Mouse (Mus musculus) neural tube, embryonic 14.5 days (tissue): Measurements from ENCODE around the gene Slbp. TPM values are rescaled to one million over a fixed set of nuclear protein-coding genes. Genes with fewer than 3 reads are reported as not detected.

Experiments
- ATAC-seq: fragments of 200-750 bp; cut with Nextera tagmentation; 2 replicates; pipeline ENCODE4 v1.8.0; 2017; ENCODE audit warnings: low read depth, mild to moderate bottlenecking, moderate TSS enrichment, moderate library complexity
- H3K27ac ChIP-seq: fragments of 300-500 bp; sonication (generic); 2 replicates; pipeline ENCODE4 v1.5.1; 2014; ENCODE audit warnings: low read depth, mild to moderate bottlenecking, control low read depth, low read length, moderate library complexity, mixed read lengths
- H3K27me3 ChIP-seq: fragments of 300-500 bp; sonication (generic); 2 replicates; pipeline ENCODE4 v1.6.1; 2014; ENCODE audit warnings: low read length; ENCODE audit not compliant: control insufficient read depth, insufficient read depth
- H3K36me3 ChIP-seq: fragments of 300-500 bp; sonication (generic); 2 replicates; pipeline ENCODE4 v1.6.1; 2014; ENCODE audit warnings: low read length, mixed read lengths; ENCODE audit not compliant: control insufficient read depth, insufficient read depth
- H3K4me1 ChIP-seq: fragments of 300-500 bp; sonication (generic); 2 replicates; pipeline ENCODE4 v1.6.1; 2014; ENCODE audit warnings: low read length; ENCODE audit not compliant: control insufficient read depth, insufficient read depth
- H3K4me2 ChIP-seq: fragments of 300-500 bp; sonication (generic); 2 replicates; pipeline ENCODE4 v1.6.1; 2014; ENCODE audit warnings: mild to moderate bottlenecking, low read depth, low read length, control low read depth
- H3K4me3 ChIP-seq: fragments of 300-500 bp; sonication (generic); 2 replicates; pipeline ENCODE4 v1.5.1; 2014; ENCODE audit warnings: low read depth, low read length, control low read depth, mixed read lengths
- H3K9ac ChIP-seq: fragments of 300-500 bp; sonication (generic); replicated peaks from 2 replicates; pipeline ENCODE4 v1.6.1; 2014; ENCODE audit warnings: low read depth, mild to moderate bottlenecking, control low read depth, low read length, mixed read lengths
- H3K9me3 ChIP-seq: fragments of 300-500 bp; sonication (generic); 2 replicates; pipeline ENCODE4 v1.6.1; 2016; ENCODE audit warnings: low read length; ENCODE audit not compliant: control insufficient read depth
- WGBS: fragments of 180-500 bp; shearing (Covaris S2); extraction: QIAGEN DNeasy Blood & Tissue Kit; methylation state at CpG from one replicate; pipeline ENCODE4 v1.1.7; 2014; 5-methylcytosine and 5-hydroxymethylcytosine counted together
- polyA plus RNA-seq: library from polyadenylated mRNA; unstranded; fragments of >200 nt; fragmentation: Nextera tagmentation; extraction: Ambion mirVana; gene quantifications from 2 replicates; pipeline ENCODE4 v1.2.1, GENCODE M21; 2014

The Slbp gene
- polyA plus RNA-seq, 1 experiment from 2014 or later, result 118 TPM

DNA sequence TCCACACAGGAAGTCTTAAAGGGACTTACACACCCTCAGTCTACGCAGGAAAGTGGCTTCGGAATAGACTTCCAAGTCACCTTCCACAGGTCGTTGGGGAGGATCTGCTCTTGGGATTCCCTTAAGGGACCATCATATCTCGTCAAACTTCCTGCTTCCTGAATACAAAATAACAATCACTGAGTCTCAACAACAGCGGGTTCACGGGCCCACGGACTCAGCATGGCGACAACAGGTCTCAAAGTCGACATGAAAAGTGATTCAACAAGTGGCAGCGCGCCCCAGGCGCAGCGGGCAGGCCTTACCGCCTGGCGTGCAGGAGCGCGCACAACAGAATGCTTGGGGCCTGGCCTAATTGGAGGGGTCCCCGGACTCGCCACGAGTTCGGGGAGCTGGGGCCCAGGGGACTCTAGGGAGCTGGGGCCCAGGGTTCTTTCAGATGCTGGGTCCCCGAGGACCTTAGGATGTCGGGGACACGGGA is 23.5 kb downstream of the Slbp start:
- peak overlapping the region; percentile 90 for H3K4me2 ChIP-seq
- under 1% methylated on average over 24 of the region's 24 CpGs for WGBS
- H3K27ac ChIP-seq, result peak overlapping the region; percentile 90
- peaks cover 11% of the 10 kb centered on the region for H3K4me1 ChIP-seq
- no peaks in the 10 kb centered on the region for H3K36me3 ChIP-seq
- peak overlapping the region; percentile 73 for H3K9ac ChIP-seq
- no peaks in the 10 kb centered on the region for H3K9me3 ChIP-seq
- no peaks in the 10 kb centered on the region for H3K27me3 ChIP-seq
- no peak for ATAC-seq
- H3K4me3 ChIP-seq, result peak overlapping the region; percentile 78

DNA sequence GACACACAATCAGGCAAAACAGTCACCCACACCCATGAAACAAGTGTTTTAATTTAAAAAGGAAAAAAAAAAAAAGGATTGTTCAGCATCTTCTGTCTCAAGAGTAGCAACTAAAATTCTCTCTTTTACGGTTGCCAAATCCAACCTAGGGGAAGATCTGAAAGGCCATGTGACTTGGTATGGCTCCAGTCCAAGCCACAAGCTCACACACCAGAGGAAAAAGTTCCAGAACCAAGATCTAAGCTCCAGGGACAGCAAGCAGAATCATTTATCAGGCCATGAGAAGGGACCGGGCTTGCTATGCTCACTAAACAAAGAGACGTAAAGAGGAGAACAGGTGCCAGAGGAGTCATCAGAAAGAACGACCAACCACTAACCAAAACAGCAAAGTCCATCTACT is 24.4 kb downstream of the Slbp start:
- 18% methylated on average over 4 of the region's 4 CpGs for WGBS
- H3K27ac ChIP-seq, result no peak overlapping the region

DNA sequence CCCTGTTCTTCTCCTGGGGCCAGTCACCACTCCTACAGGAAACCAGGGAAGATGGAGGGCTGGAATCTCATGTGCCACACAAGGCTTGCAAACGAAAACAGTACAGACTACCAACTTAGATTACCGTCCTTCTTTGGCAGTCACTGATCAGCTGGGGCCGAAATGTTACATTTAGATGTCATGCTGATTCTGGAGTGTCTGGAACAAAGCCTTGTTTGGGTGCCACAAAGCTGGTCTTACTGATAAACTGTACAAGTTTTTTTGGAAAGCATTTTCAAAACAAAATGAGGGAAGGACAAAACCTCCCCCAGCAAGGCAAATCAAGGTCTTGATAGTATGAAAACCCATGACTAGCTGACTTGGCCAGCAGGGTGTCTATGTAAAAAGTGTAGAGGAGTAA is 28.6 kb downstream of the Slbp start:
- Histone ChIP-seq H3K4me3 (no peak overlapping the region), H3K36me3 (no peaks in the 10 kb centered on the region), H3K9me3 (no peaks in the 10 kb centered on the region), H3K4me1 (peaks cover 4% of the 10 kb centered on the region; the same call in 1 of the 2 replicates), H3K27ac (no peak overlapping the region), H3K9ac (no peak overlapping the region), H3K27me3 (no peaks in the 10 kb centered on the region), H3K4me2 (no peak overlapping the region)
- 64% methylated on average over 3 of the region's 3 CpGs for WGBS
- ATAC-seq, result no peak

More for the DNA sequence above, 24.4 kb downstream of the Slbp start:
- no peaks in the 10 kb centered on the region for H3K27me3 ChIP-seq
- H3K4me3 ChIP-seq, result peak overlapping the region; percentile 78; the same call in 1 of the 2 replicates
- no peak overlapping the region for H3K9ac ChIP-seq
- ATAC-seq, result no peak
- peak overlapping the region; percentile 90 for H3K4me2 ChIP-seq
- no peaks in the 10 kb centered on the region for H3K9me3 ChIP-seq
- H3K4me1 ChIP-seq, result peaks cover 11% of the 10 kb centered on the region
- no peaks in the 10 kb centered on the region for H3K36me3 ChIP-seq

DNA sequence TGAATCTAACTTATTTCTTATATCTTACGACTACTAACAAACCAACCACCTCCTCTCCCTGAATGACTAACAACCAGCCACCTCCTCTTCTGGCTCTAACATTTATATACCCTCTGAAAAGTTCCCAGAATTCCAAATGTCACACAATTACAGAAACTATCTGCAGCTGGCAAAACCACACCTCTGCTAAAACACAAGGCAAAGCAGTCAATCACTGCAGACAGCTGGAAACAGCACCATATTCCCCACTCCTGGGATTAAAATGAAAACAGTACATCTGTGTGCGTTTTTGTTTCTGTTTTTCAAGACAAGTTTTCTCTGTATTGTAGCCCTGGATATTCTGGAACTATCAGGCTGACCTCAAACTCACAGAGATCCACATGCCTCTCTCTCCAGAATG is 29.7 kb downstream of the Slbp start:
- Histone ChIP-seq H3K4me2 (no peak overlapping the region), H3K4me1 (no peaks in the 10 kb centered on the region), H3K9me3 (no peaks in the 10 kb centered on the region), H3K36me3 (no peaks in the 10 kb centered on the region), H3K27ac (no peak overlapping the region), H3K4me3 (no peak overlapping the region), H3K27me3 (no peaks in the 10 kb centered on the region), H3K9ac (no peak overlapping the region)
- ATAC-seq, result no peak
- 90% methylated on average over 2 of the region's 2 CpGs for WGBS

DNA sequence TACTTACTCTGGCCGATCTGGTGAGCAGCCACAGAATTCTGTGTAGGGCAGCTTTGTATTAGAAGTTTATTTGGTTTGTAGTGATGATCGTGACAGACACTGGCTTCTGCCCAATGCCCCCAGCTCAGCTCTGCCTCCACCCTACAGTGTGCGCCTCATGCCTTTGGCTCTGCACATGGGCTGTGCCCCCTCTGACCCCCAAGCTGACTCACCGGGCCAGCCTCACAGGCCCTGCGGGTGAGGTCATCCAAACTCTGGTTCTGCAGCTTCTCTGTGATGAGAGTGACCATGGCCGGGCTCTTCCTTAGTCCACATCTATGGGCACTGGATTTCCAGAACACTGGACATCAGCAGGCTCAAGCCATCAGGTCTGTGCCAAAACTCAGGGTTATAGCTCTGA is 38.0 kb downstream of the Slbp start:
- no peaks in the 10 kb centered on the region for H3K27me3 ChIP-seq
- no peaks in the 10 kb centered on the region for H3K4me1 ChIP-seq
- no peak overlapping the region for H3K4me2 ChIP-seq
- no peak for ATAC-seq
- H3K27ac ChIP-seq, result no peak overlapping the region
- no peak overlapping the region for H3K4me3 ChIP-seq
- no peak overlapping the region for H3K9ac ChIP-seq
- 0 out of 2 replicates have a peak, but pooled peaks cover under 1% of the 10 kb centered on the region for H3K36me3 ChIP-seq
- WGBS, result 93% methylated on average over 6 of the region's 6 CpGs
- no peaks in the 10 kb centered on the region for H3K9me3 ChIP-seq

DNA sequence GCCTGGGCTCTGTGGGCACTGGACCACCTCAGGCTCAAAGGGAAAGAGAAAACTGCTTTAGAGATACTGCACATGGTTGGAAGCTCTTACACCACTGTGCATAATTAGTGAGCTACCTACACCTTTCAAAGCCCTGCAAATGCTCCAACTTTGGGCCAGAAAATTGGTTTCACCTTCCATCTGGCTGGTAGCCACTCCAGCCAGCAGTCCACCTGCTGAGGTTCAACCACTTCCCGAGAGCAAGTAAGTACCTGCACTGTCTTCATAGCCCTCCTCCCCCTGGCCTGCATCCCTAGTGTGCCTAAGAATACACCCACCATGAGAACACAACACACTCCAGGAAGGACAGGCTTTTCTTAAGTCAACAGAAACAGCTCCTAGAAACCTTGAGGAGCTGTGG is 40.6 kb downstream of the Slbp start:
- Histone ChIP-seq H3K36me3 (peaks cover 14% of the 10 kb centered on the region), H3K4me2 (no peak overlapping the region), H3K9ac (no peak overlapping the region), H3K9me3 (no peaks in the 10 kb centered on the region), H3K27me3 (no peaks in the 10 kb centered on the region), H3K4me1 (no peaks in the 10 kb centered on the region), H3K4me3 (no peak overlapping the region), H3K27ac (no peak overlapping the region)
- ATAC-seq, result no peak
- 92% methylated on average over 1 of the region's 1 CpGs for WGBS

DNA sequence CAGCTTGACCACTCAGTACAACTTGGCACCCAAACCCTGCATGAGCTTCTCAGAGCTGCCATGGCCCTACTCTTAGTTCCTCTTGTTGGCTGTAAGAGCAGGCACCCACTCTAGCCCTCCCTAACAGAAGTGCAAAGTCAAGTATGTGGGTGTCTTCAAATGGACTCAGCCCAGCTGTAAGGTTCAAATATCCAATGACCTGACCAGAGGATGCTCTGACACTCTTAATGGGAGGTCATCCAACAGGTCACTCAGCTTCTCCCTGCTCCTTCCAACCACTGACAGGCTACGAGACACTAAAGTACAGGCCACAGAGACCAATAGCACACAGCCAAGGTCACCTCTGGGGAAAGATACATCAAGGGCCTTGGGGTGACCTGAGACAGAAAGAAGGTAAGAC is 43.1 kb downstream of the Slbp start:
- no peaks in the 10 kb centered on the region for H3K9me3 ChIP-seq
- H3K4me3 ChIP-seq, result no peak overlapping the region
- H3K36me3 ChIP-seq, result peaks cover 14% of the 10 kb centered on the region
- no peak overlapping the region for H3K9ac ChIP-seq
- no peak overlapping the region for H3K27ac ChIP-seq
- no peaks in the 10 kb centered on the region for H3K4me1 ChIP-seq
- no peak overlapping the region for H3K4me2 ChIP-seq
- H3K27me3 ChIP-seq, result no peaks in the 10 kb centered on the region
- WGBS, result 93% methylated on average over 1 of the region's 1 CpGs
- ATAC-seq, result no peak

DNA sequence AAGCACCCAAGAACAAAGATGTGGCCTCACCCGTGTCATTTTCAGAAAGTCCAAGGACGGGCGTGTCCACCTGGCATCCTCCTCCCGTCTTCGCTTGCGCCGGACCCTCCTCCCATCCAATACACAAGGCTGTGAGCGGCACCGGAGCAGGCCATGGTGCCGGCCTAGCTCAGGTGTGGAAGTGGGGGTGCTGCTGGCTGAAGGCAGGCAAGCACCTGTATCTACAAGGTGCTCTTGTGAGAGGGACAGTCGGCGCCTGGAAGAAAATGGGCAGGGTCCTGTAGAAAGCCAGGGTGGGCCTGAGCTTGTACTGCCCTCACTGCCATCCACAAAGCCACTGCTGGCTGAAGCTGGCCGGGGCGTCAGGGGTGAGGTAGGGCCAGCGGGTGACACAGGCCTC is 44.9 kb downstream of the Slbp start:
- ATAC-seq, result no peak
- peaks cover 14% of the 10 kb centered on the region for H3K36me3 ChIP-seq
- H3K9ac ChIP-seq, result no peak overlapping the region

DNA sequence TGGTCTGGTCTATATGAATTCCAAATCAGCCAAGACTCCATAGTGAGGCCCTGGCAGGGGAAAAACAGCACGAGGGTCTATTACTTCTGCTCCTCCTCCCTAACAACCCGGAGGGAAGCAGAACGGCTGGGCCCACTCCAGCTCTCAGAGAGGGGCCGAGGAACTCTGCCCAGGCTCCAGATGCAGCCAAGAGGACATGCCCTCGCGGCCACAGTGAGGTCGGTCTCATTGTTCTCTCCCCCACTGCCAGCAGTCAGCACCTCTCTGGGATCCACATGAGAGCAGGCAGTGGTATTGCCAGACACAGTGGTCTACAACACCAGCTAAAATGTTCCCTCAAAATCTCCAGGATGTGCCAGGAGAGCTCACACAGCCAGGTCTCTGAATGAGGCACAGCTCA is 45.7 kb downstream of the Slbp start:
- no peak for ATAC-seq
- WGBS, result 78% methylated on average over 7 of the region's 7 CpGs
- no peak overlapping the region for H3K4me3 ChIP-seq
- H3K9ac ChIP-seq, result no peak overlapping the region
- H3K4me2 ChIP-seq, result no peak overlapping the region
- no peaks in the 10 kb centered on the region for H3K4me1 ChIP-seq
- H3K9me3 ChIP-seq, result no peaks in the 10 kb centered on the region
- peaks cover 14% of the 10 kb centered on the region for H3K36me3 ChIP-seq
- no peak overlapping the region for H3K27ac ChIP-seq
- H3K27me3 ChIP-seq, result no peaks in the 10 kb centered on the region

More for the DNA sequence above, 44.9 kb downstream of the Slbp start:
- no peaks in the 10 kb centered on the region for H3K9me3 ChIP-seq
- no peak overlapping the region for H3K4me3 ChIP-seq
- WGBS, result 97% methylated on average over 15 of the region's 15 CpGs
- no peak overlapping the region for H3K27ac ChIP-seq
- H3K4me1 ChIP-seq, result no peaks in the 10 kb centered on the region
- no peak overlapping the region for H3K4me2 ChIP-seq
- H3K27me3 ChIP-seq, result no peaks in the 10 kb centered on the region
